Mouse (Mus musculus) WW6 (cell line): ENCODE results near the gene Agtpbp1.

ENCODE experiments used
- DNase-seq: peaks from one replicate; pipeline ENCODE4 v3.0.0-alpha.2; 2013; ENCODE audit warnings: low read depth, low spot score

Agtpbp1 gene

GRCm38 (mm10) chr13:59580954-59581353 lies 4.1 kb downstream of the Agtpbp1 start:
- no peak for DNase-seq

- DNase-seq: no peak
These were observed 12.5 kb downstream of the Agtpbp1 start for GRCm38 (mm10) chr13:59572549-59572948.

GRCm38 (mm10) chr13:59571107-59571506 lies 13.9 kb downstream of the Agtpbp1 start:
- no peak for DNase-seq

- DNase-seq: no peak
These were observed 19.0 kb downstream of the Agtpbp1 start for GRCm38 (mm10) chr13:59565945-59566520.

GRCm38 (mm10) chr13:59564923-59565322 lies 20.1 kb downstream of the Agtpbp1 start:
- no peak for DNase-seq

GRCm38 (mm10) chr13:59564505-59564904 lies 20.5 kb downstream of the Agtpbp1 start:
- DNase-seq: no peak

- no peak for DNase-seq
These were observed 22.6 kb downstream of the Agtpbp1 start for GRCm38 (mm10) chr13:59562471-59562870.

GRCm38 (mm10) chr13:59558776-59559175 lies 26.3 kb downstream of the Agtpbp1 start:
- DNase-seq: no peak

- peak; percentile 33 for DNase-seq
These were observed 27.6 kb downstream of the Agtpbp1 start for GRCm38 (mm10) chr13:59557185-59557985.

GRCm38 (mm10) chr13:59556670-59557069 lies 28.4 kb downstream of the Agtpbp1 start:
- no peak for DNase-seq

GRCm38 (mm10) chr13:59555613-59556192 lies 29.3 kb downstream of the Agtpbp1 start:
- no peak for DNase-seq

GRCm38 (mm10) chr13:59554772-59555505 lies 30.1 kb downstream of the Agtpbp1 start:
- no peak for DNase-seq

GRCm38 (mm10) chr13:59552751-59553150 lies 32.3 kb downstream of the Agtpbp1 start:
- DNase-seq: no peak

- no peak for DNase-seq
These were observed 32.7 kb downstream of the Agtpbp1 start for GRCm38 (mm10) chr13:59552286-59552685.

- no peak for DNase-seq
These were observed 35.7 kb downstream of the Agtpbp1 start for GRCm38 (mm10) chr13:59549318-59549798.

- DNase-seq: no peak
These were observed 37.3 kb downstream of the Agtpbp1 start for GRCm38 (mm10) chr13:59547716-59548115.

- DNase-seq: no peak
These were observed 37.9 kb downstream of the Agtpbp1 start for GRCm38 (mm10) chr13:59547091-59547490.

- DNase-seq: no peak
These were observed 42.6 kb downstream of the Agtpbp1 start for GRCm38 (mm10) chr13:59542411-59542810.

- DNase-seq: no peak
These were observed 45.0 kb downstream of the Agtpbp1 start for GRCm38 (mm10) chr13:59540030-59540429.

GRCm38 (mm10) chr13:59538661-59539060 lies 46.4 kb downstream of the Agtpbp1 start:
- no peak for DNase-seq

GRCm38 (mm10) chr13:59536631-59537030 lies 48.4 kb downstream of the Agtpbp1 start:
- no peak for DNase-seq

- no peak for DNase-seq
These were observed 49.3 kb downstream of the Agtpbp1 start for GRCm38 (mm10) chr13:59535746-59536145.
